Mouse (Mus musculus) heart, postnatal 0 days (tissue): ENCODE data around the gene Cdh12.

Experiments used
- CTCF ChIP-seq: IDR thresholded peaks from 2 replicates; pipeline ENCODE4 v1.5.1; 2016; ENCODE audit warnings: antibody characterized with exemption, control low read depth, low read depth
- EP300 ChIP-seq: IDR thresholded peaks from 2 replicates; pipeline ENCODE4 v1.6.1; 2016; ENCODE audit warnings: antibody characterized with exemption, low read depth

DNA sequence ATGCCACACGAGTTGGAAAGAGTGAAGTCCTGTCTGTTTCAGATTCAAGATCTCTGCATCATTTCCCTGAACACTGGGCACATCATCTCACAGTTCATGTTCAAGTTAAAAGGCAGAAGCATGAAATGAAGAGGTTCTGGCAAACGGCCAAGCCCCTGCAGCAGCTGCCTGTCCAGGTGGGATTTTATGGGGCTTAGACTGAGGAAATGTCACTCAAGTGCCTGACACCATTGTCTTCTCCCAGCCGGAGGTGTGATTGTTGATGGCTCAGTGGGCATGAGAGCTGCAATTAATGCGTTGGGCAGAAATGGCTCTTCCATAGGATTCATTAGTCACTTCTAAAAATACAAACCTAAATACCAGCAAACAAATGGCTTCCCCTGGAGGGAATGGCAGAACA is 347.9 kb downstream of the Cdh12 start:
- TF ChIP-seq CTCF (no peak), EP300 (no peak)
